Mouse (Mus musculus): Measurements from ENCODE around the gene Gm21887. TPM values are rescaled to one million over a fixed set of nuclear protein-coding genes. Genes with fewer than 3 reads are reported as not detected.
A peak's percentile ranks its signal among the peaks of the same experiment; 100 is the strongest.
"Not testable (repeated sequence)": the region's sequence is repeated elsewhere in the genome, so short reads cannot be mapped to it uniquely, and the experiment has no call there.

The Gm21887 gene
- polyA plus RNA-seq, 1 experiment from 2014 or later = 90.2 TPM

DNA sequence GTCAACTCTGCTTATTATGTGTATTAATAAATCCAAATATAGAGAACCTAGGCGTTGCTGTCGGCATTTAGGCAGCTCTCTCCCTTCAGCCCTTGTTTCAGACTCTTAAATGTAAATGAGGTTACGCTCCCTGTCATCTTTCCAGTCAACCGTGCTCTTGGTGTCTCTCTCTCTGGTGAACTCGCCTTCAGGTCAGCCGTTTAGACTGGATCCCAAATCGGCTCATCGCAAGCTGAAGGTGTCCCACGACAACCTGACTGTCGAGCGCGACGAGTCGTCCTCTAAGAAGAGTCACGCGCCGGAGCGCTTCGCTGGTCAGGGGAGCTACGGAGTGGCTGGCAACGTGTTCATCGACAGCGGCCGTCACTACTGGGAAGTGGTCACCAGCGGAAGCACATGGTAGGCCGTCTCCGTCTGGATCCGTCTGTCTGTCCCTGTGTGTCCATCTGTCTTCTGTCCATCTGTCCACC lies 22.1 kb upstream of the Gm21887 start:
- H3K4me1 ChIP-seq (ENCODE audit: insufficient read depth, low read depth, low read length); ATAC-seq; H3K9ac ChIP-seq (replicated peaks; ENCODE audit: low read depth); H3K4me3 ChIP-seq (ENCODE audit: low read depth, low read length); H3K27me3 ChIP-seq (replicated peaks; ENCODE audit: insufficient read depth, low read length); H3K4me2 ChIP-seq (replicated peaks; ENCODE audit: low read depth, low read length); H3K27ac ChIP-seq (ENCODE audit: low read length): not testable (repeated sequence)
- Histone ChIP-seq H3K9me3 (ENCODE audit: low read length) (peaks cover 36% of the 10 kb centered on the region), H3K36me3 (ENCODE audit: insufficient read depth, low read length) (peaks cover 11% of the 10 kb centered on the region; the same call in 1 of the 2 replicates)
- 59% methylated on average over 28 of the region's 28 CpGs for WGBS
- peak; percentile 12 for DNase-seq (ENCODE audit: low spot score)

DNA sequence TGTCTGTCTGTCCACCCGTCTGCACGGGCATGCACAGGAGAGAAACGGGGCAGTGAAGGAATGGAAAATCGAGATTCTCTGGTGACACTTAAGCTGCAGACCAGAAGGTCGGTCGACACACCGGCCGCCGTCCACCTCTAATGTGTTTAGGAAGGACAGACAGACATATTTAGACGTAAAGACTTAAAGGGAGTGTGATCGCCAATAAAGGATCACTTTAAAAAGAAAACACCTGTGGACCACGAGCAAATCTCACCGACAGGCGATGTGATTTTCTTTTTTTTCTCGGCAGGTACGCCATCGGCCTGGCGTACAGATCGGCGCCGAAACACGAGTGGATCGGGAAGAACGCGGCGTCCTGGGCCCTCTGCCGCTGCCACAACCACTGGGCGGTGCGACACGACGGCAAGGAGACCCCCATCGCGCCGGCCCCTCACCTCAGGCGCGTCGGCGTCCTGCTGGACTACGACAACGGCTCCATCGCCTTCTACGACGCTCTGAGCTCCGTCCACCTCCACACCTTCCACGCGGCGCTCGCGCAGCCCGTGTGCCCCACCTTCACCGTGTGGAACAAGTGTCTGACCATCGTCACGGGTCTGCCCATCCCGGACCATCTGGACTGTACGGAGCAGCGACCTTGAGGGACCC lies 20.8 kb upstream of the Gm21887 start:
- not testable (repeated sequence) for H3K4me3 ChIP-seq (ENCODE audit: low read depth, low read length); H3K27ac ChIP-seq (ENCODE audit: low read length); H3K4me1 ChIP-seq (ENCODE audit: insufficient read depth, low read depth, low read length); ATAC-seq; H3K9ac ChIP-seq (replicated peaks; ENCODE audit: low read depth); H3K4me2 ChIP-seq (replicated peaks; ENCODE audit: low read depth, low read length); H3K27me3 ChIP-seq (replicated peaks; ENCODE audit: insufficient read depth, low read length)
- peak; percentile 5 for DNase-seq (ENCODE audit: low spot score)
- Histone ChIP-seq H3K9me3 (ENCODE audit: low read length) (peaks cover 46% of the 10 kb centered on the region), H3K36me3 (ENCODE audit: insufficient read depth, low read length) (peaks cover 11% of the 10 kb centered on the region; the same call in 1 of the 2 replicates)
- 68% methylated on average over 56 of the region's 56 CpGs for WGBS

DNA sequence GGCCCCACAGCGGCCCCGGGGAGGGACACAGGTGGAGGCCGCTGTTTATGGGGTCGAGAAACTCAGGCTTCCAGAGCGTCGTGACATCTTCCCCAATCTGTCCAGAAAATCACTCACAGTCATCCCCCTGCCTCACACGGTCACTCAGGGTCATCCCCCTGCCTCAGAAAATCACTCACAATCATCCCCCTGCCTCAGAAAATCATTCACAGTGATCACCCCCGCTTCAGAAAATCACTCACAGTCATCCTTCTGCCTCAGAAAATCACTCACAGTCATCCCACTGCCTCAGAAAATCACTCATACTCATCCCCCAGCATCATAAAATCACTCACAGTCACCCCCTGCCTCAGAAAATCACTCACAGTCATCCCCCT lies 20.3 kb upstream of the Gm21887 start:
- not testable (repeated sequence) for H3K4me1 ChIP-seq (ENCODE audit: insufficient read depth, low read depth, low read length); ATAC-seq; H3K9ac ChIP-seq (replicated peaks; ENCODE audit: low read depth); H3K27ac ChIP-seq (ENCODE audit: low read length); H3K4me3 ChIP-seq (ENCODE audit: low read depth, low read length); H3K4me2 ChIP-seq (replicated peaks; ENCODE audit: low read depth, low read length); H3K27me3 ChIP-seq (replicated peaks; ENCODE audit: insufficient read depth, low read length)
- peaks cover 11% of the 10 kb centered on the region; the same call in 1 of the 2 replicates for H3K36me3 ChIP-seq (ENCODE audit: insufficient read depth, low read length)
- peaks cover 46% of the 10 kb centered on the region for H3K9me3 ChIP-seq (ENCODE audit: low read length)
- DNase-seq (ENCODE audit: low spot score) = peak; percentile 44
- WGBS = 65% methylated on average over 8 of the region's 8 CpGs

DNA sequence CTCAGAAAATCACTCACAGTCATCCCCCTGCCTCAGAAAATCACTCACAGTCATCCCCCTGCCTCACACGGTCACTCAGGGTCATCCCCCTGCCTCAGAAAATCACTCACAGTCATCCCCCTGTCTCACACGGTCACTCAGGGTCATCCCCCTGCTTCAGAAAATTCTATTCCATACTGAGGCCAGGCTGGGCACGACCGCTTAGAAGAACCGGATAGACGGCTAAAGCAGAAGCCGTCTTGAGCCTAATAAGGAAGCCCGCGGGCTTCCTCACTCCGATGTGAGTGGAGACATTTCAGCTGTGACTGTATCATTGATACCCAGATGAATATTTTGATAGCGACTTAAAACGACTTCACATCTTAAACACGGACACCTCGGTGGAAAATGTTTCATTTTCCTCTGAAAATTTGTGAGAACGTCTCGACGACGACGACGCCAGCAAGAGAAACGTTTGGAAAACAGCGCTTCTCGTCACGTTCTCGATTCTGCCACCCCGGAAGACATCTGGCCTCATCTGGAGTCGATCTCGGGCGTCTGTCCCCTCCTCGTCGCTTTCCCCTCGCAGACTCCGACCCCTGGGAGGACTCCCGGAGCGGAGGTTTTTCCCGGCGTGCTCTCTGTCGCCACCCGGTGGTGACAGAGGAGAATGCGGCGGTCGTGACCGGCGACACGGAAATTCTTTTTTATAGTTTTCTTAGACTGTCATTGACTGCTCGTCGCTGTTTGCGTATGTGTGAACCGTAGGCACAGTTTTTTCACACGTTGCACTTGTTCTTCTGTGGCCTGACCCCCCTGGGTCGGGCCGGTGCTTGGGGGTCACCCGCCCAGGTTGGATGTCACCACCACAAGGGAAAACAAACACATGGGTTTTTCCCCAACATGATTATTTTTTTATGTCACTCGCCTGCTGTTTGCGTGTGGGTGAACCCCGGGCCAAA lies 19.5 kb upstream of the Gm21887 start:
- not testable (repeated sequence) for H3K9ac ChIP-seq (replicated peaks; ENCODE audit: low read depth); H3K27me3 ChIP-seq (replicated peaks; ENCODE audit: insufficient read depth, low read length); H3K27ac ChIP-seq (ENCODE audit: low read length); ATAC-seq; H3K4me1 ChIP-seq (ENCODE audit: insufficient read depth, low read depth, low read length)
- Histone ChIP-seq H3K4me3 (ENCODE audit: low read depth, low read length) (peak overlapping the region; percentile 8), H3K9me3 (ENCODE audit: low read length) (peaks cover 48% of the 10 kb centered on the region), H3K4me2 (replicated peaks; ENCODE audit: low read depth, low read length) (peak overlapping the region; percentile 39), H3K36me3 (ENCODE audit: insufficient read depth, low read length) (peaks cover 11% of the 10 kb centered on the region; the same call in 1 of the 2 replicates)
- 46% methylated on average over 56 of the region's 56 CpGs for WGBS
- peak; percentile 39 for DNase-seq (ENCODE audit: low spot score)

DNA sequence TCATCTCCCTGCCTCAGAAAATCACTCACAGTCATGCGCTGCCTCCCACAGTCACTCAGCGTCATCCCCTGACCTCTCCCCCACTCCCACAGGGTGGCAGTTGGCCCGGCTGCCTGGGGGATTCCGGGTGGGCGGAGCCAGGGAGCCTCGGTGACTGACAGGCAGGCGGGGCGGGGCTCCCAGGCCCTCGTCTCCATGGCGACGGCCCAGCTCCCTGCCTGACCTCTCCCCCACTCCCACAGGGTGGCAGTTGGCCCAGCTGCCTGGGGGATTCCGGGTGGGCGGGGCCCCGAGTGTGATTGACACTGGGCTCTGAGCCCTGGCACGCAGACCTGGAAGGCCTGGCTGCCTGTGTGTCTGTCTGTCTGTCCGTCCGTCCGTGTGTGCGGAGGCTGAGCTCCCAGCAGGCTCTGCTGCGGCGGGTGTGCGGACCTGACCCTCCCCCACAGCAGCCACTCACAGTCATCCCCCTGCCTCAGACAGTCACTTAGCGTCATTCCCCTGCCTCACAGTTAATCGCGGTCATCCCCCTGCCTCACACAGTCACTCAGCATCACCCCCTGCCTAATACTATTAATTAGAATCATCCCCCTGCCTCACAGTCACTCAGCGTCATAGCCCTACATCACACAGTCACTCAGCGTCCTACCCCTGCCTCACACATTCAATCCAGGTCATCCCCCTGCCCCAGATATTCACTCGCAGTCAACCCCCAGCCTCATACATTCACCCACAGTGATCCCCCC lies 18.2 kb upstream of the Gm21887 start:
- not testable (repeated sequence) for H3K9ac ChIP-seq (replicated peaks; ENCODE audit: low read depth); H3K4me3 ChIP-seq (ENCODE audit: low read depth, low read length); H3K27me3 ChIP-seq (replicated peaks; ENCODE audit: insufficient read depth, low read length); H3K27ac ChIP-seq (ENCODE audit: low read length); H3K4me1 ChIP-seq (ENCODE audit: insufficient read depth, low read depth, low read length)
- peaks cover 43% of the 10 kb centered on the region for H3K9me3 ChIP-seq (ENCODE audit: low read length)
- 51% methylated on average over 25 of the region's 28 CpGs for WGBS
- peak; percentile 42 for ATAC-seq
- DNase-seq (ENCODE audit: low spot score) = peak; percentile 29
- H3K36me3 ChIP-seq (ENCODE audit: insufficient read depth, low read length) = peaks cover 11% of the 10 kb centered on the region; the same call in 1 of the 2 replicates
- H3K4me2 ChIP-seq (replicated peaks; ENCODE audit: low read depth, low read length) = 0 out of 2 replicates have a peak overlapping the region, but pooled peaks have one; percentile 0

DNA sequence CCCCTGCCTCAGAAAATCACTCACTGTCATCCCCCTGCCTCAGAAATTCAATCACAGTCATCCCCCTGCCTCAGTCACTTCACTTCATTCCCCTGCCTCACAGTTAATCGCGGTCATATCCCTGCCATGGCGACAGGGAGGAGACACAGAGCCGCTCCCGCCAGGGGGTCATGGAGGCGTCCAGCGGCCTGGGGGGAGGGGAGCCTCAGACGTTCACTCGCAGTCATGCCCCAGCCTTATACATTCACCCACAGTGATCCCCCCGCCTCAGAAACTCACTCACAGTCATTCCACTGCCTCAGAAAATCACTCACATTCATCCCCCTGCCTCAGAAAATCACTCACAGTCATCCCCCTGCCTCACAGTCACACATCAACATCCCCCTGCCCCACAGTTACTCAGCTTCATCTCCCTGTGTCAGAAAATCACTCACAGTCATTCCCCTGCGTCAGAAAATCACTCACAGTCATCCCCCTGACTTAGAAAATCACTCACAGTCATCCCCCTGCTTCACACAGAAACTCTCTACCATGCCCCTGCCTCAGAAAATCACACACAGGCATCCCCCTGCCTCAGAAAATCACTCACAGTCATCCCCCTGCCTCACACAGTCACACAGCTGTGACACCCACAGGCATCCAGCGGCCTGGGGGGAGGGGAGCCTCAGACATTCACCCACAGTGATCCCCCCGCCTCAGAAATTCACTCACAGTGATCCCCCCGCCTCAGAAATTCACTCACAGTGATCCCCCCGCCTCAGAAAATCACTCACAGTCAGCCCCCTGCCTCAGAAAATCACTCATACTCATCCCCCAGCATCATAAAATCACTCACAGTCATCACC lies 17.2 kb upstream of the Gm21887 start:
- WGBS = 41% methylated on average over 15 of the region's 15 CpGs
- not testable (repeated sequence) for H3K9ac ChIP-seq (replicated peaks; ENCODE audit: low read depth); ATAC-seq; H3K4me1 ChIP-seq (ENCODE audit: insufficient read depth, low read depth, low read length); H3K27ac ChIP-seq (ENCODE audit: low read length); H3K27me3 ChIP-seq (replicated peaks; ENCODE audit: insufficient read depth, low read length); H3K4me2 ChIP-seq (replicated peaks; ENCODE audit: low read depth, low read length); H3K4me3 ChIP-seq (ENCODE audit: low read depth, low read length)
- H3K36me3 ChIP-seq (ENCODE audit: insufficient read depth, low read length) = peaks cover 11% of the 10 kb centered on the region; the same call in 1 of the 2 replicates
- peaks cover 39% of the 10 kb centered on the region for H3K9me3 ChIP-seq (ENCODE audit: low read length)
- DNase-seq (ENCODE audit: low spot score) = peak; percentile 4

DNA sequence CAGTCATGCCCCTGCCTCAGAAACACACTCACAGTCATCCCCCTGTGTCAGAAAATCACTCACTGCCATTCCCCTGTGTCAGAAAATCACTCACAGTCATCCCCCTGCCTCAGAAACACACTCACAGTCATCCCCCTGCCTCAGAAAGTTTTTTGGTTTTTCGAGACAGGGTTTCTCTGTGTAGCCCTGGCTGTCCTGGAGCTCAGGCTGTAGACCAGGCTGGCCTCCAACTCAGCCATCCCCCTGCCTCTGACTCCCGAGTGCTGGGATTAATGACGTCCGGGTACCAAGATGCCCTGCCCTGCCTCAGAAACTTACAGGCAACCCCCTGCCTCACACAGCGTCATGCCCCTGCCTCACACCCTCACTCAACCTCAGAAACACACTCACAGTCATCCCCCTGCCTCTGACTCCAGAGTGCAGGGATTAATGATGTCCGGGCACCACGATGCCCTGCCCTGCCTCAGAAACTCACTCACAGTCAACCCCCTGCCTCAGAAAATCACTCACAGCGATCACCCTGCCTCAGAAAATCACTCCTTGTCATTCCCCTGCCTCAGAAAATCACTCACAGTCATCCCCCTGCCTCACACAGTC lies 16.4 kb upstream of the Gm21887 start:
- not testable (repeated sequence) for H3K4me1 ChIP-seq (ENCODE audit: insufficient read depth, low read depth, low read length); ATAC-seq; H3K4me3 ChIP-seq (ENCODE audit: low read depth, low read length); H3K4me2 ChIP-seq (replicated peaks; ENCODE audit: low read depth, low read length); H3K27me3 ChIP-seq (replicated peaks; ENCODE audit: insufficient read depth, low read length); H3K9ac ChIP-seq (replicated peaks; ENCODE audit: low read depth); H3K27ac ChIP-seq (ENCODE audit: low read length)
- WGBS = 61% methylated on average over 8 of the region's 8 CpGs
- DNase-seq (ENCODE audit: low spot score) = peak; percentile 4
- Histone ChIP-seq H3K36me3 (ENCODE audit: insufficient read depth, low read length) (peaks cover 11% of the 10 kb centered on the region; the same call in 1 of the 2 replicates), H3K9me3 (ENCODE audit: low read length) (peaks cover 37% of the 10 kb centered on the region)

All from lung, postnatal 0 days (tissue).